Mouse (Mus musculus) embryo, embryonic 10 days (tissue): ENCODE measurements around the gene Rbbp8nl.
"Not testable (repeated sequence)": the region's sequence is repeated elsewhere in the genome, so short reads cannot be mapped to it uniquely, and the experiment has no call there.

Experiments used
- DNase-seq: peaks from one replicate; pipeline ENCODE4 v3.0.0-alpha.2; 2015; ENCODE audit warnings: low spot score

Gene Rbbp8nl

DNA sequence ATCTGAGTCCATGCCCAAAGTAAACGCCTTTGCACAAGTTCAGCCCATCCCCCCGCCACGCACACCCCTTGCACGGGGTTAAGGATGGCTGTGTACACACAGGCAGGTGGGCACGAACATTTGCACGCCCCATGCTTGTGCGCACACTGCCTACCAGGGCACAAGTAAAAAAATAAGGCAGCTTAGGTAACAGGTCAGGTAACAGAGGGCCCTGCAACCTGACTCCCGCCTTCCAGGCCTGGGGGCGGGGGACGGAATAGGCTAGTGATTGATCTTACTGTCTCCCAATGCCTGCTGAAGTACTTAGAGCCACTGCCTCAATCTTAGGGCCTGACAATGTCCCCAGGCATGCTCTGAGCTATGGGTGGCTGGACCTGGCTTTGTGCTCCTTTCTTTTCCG is 713 bp downstream of the Rbbp8nl start:
- DNase-seq, result peak; percentile 49

DNA sequence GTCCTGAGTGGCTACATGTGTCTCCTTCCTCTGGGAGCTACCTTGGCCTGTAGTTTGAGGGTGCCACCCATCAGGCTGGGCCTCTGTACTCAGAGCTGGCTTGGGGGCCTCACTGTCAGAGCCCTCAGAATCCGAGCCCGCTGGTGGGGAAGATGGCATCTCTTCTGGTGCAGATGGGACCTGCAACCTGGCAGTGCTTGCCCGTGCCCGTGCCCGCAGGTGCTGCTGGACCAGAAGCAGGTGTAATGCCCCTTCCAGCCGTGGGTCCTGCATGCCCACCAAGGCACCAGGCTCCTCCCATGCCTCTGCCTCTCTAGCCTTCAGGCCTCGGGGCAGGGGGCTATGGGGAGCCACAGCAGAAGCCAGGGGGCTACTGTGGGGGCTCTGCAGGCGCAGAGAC is 10.4 kb downstream of the Rbbp8nl start:
- DNase-seq, result no peak

DNA sequence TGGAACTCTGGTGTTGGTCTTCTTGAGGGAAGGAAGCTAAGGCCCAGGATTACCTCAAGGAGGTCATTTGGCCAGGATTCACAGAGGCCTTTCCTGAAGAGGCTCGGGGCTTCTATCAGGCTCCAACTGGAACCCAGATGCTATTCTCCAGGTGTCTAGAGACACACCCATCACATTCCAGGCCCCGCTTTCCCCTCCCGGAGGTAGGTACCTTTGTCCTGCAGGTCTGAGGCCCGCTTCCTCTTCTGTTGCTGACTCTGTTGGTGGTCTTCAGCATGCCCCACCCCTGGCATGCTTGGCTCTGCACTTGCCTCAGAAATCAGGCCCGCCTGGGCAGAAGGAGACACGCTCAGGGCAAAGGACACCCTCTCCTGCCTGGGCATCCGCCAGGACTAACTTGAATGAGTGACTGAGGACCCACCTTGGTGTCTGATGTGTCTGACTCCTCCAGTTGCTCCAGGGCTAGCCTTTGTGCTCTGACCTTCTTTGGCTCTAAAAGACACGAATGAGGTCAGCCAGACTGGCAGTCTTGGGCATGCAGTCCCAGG is 11.8 kb downstream of the Rbbp8nl start:
- no peak for DNase-seq

DNA sequence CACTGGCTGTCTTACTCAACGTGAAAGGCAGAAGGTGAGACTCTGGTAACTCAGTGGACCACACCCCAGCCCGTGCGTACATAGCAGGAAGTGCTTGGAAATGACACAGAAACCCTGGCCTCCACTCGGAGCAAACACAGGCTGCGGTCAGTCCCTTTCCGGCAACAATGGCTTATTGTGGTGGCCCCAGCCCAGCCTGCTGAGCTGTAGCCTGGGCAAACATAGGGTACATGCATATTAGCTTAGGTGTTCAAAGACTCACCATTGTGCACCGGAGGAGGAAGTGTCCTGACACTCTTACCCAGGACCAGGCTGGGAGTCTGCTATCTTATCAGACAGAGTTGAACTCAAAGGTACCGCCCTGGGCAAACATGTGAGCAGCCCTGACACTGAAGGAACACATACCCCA is 12.8 kb downstream of the Rbbp8nl start:
- no peak for DNase-seq

DNA sequence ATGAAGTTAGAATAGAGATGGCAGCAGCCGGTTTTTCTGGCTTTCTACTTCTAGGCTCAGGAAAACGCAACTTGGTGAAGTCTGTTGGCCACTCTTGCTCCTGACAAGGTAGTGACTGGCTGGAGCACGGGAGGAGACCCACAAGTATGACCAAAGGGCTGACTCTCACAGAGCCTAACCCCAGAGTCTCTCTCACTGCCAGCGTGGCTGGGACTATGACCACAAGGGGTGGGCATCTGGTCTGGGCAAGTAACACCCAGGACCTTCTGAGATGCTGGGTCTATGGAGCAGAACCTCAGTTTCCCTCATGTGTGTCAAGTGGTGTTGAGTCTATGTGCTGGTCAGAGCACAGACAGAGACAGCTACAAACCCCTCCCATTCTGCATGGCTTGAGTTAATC is 13.3 kb downstream of the Rbbp8nl start:
- no peak for DNase-seq

DNA sequence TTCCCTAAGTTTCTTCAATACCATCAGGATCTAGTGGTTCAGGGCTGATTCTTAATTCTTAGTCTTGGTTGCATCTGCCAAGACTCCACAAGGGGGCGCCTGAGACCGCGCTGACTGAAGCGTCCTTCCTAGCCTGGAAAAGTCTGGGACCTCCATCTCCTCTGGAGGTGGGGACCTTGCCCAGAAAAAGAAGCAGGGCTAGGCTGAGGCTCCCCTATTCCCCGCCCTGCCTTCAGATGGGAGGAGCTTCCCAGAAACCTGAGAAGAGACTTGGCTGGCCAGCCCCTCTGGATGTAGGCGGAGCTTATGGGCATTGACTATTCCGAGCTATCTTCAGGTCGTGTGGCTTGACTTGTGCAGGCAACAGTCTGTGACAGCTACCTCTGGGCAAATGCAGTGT is 13.8 kb downstream of the Rbbp8nl start:
- peak; percentile 92 for DNase-seq

DNA sequence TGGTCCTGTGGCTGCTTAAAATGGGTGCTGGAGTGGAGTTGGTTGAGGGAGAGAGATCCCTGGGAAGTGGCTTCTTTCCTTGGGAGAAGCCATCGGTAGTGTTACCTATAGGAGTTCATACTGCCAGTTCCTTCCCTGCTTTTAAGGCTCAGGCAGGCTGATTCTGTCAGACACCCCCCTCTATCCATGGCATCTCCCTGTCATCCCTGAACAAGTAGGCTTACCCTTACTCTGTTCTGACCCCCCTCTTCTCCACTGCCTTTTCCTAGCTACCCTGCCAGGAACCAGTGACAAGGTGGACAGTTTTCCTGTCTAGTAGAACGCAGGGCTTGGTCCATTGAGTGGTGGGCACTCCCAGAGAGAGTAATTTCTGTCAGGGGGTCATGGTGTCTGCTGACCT is 15.2 kb downstream of the Rbbp8nl start:
- DNase-seq, result no peak

DNA sequence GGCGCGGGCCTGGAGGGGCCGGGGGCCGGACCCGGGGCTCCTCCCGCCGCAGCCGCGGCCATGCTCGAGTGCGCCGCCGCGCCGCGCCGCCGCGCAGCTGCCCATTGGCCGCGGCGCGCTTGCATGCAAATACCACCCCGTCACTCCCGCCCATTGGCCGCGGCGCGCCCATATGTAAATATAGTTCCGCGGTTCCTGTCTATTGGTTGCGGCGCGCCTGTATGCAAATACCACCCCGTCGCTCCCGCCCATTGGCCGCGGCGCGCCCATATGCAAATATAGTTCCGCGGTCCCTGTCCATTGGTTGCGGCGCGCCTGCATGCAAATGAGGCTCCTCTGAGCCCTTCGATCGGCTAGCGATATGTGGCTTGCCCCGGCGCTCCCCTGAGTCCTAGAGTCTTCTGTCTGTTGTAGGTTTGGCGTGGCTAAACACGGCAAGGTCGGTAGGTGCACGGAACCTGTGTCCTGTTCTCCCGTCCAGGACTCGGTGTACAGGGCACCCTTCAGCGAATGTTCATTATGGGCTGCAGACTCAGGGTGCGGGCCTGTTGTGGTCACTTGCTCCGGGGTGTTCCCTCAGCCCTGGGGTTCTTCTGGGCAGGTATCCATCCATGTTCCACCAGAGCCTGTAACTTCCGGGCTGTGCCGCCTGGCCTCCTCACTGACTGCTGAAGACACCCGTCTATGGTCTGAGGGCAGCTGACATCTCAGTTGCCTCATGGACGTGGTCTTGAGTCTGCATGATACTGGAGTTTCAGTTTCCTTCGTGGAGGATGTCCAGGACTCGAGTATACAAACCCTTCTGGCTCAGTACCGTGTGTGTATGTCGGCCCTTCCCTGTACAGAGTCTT is 16.1 kb downstream of the Rbbp8nl start, which contains the start of gene Cables2:
Cables2 (minus strand) TSS at position 103 of the 851 bp plus-strand sequence.
- peak; percentile 98 for DNase-seq

DNA sequence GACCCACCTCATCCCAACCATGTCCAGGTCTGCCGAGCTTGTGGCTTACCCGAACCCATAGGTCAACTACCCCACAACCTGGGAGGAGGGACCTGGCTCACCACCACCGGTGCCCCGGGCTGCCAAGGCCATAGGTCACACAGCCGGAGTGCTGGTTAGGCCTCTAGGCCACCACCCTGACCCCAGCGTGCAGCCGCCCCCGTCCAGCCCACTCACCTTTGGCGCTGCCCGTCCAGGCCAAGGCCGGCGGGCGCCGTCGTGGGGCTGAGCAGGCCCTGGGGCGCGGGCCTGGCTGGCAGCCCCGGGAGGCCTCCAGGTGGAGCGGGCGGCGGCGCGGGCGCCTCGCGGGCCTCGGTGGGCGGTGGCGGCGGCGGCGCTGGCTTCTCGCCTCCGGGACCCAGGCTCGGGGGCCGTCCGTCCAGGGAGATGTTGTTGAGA is 16.8 kb downstream of the Rbbp8nl start:
- no peak for DNase-seq

DNA sequence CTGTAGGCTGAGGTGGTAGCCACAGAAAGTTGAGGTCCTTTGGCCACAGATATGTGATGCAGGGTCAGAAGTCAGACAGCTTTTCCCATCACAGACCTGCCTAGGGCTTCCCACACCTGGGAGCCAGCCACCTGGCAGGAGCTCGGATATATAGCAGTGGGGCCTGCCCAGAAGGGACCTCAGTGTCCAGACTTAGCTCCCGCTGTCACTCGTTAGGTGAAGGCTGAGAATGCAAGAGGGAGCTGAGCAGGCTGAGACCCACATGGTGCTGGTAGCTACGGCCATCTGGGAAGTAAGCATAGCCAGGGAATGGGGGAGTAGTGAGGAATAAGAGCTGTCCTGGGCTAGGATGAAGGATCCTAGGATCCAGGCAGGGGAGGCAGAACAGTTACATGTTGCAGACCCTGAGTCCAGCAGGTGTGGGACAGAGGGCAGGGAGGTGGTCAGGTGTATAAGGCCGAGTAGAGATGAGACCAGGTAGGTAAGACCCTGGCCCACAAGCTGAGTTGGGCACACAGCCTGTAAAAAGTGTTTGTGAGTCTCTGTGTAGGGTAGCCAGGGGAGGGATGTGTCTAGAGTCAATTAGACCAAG is 17.8 kb downstream of the Rbbp8nl start:
- DNase-seq, result no peak

DNA sequence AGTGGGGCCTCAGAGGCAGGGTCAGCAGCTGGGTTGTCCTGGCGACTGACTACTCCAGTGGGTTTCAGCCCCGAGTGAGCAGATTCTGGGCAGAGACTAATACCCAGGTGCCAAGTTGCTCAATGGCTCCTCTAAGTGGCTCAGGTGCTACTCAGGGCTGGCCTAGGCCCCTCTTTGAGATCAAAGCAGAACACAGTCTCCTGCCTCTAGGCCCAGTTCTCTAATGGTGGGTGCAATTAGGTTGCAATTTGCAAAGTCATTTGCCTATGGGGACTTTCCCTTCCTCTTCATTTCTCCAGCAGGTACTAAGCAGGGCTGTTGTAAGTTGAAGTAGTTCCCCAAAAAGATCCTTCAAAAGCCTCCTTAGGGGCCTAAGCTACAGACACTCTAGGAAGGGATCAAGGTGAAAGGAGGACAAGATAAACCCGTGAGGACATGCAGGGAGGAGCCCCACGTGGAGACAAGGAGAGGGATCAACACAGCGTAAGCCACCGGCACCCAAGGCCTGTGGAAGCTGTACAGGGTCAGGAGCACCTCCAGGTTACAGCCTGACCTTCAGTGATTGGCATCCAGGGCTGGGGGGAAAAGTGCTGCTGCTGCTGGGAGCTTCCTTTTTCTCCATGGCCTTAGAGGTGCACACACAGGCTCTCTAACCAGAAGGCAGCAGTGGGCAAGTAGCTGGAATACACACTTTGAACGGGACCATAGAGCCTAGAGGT is 19.0 kb downstream of the Rbbp8nl start:
- DNase-seq, result no peak

DNA sequence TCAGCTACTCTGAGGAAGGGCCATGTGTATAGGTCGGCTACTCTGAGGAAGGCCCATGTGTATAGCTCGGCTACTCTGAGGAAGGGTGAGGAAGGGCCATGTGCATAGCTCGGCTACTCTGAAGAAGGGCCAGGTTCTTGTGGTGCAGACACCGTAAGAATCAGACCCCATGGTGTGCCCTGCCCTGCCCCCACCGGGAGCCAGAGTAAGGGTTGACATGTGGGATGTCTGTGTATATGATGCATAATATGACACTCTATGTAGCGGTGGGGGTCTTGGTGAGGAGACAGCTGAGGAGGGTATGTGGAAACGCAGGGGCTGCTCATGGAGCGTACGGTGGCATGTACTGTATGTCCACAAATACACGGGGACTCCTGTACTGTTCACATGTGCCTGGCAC is 20.4 kb downstream of the Rbbp8nl start:
- no peak for DNase-seq

DNA sequence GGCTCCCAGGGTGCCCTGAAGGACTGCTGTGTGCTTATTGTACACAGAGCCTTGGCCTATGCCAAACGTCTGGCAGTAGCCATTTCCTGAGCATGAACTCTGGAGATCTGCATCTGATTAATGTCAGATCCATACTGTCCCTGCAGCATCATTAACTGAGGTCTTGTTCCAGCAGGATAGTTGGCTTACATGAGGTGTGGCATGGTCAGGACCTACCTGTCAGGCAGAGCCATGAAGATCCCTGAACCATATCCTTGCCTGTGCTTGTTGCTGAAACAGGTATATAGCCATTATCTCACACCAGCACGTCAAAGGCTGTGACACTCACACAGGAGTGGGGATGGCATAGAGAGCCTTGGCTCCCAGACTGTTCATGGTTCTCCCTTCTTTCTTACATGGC is 21.7 kb downstream of the Rbbp8nl start:
- DNase-seq, result no peak

DNA sequence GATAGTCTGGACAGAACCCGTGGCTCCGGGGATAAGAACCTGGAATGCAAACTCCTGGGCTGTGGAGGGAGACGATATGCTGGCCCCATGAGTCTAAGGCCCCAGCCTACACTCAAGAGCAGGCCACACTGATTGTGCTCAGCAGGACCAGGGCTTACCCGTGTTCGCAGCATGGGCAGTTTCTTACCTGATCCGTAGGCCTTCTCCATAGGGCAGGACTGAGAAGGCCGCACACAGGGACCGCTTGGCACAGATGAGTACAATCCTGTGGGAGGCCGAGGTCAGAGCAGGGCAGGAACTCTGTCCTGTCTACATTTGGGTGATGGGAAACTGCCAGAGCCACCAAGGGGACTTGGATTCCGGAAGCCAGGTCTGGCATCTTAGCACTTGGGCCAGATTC is 26.8 kb downstream of the Rbbp8nl start:
- no peak for DNase-seq

DNA sequence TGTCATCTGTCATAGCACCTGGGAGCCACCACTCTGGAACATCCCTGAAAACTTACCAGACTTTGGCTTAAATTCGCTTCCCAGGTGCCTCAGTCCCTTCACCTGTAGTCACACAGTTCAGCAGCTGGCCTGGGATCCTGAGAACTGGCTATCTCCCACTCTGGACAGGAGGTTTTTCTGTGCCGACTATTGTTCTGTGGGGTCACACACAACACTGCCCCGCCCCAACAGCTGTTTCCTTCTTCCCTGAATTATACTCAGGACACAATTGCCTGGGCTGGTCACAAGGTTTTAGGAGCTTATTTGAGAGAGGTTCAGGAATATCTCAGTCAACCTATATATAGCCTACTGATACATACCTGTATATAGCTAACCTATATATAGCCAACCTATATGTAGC is 27.2 kb downstream of the Rbbp8nl start:
- DNase-seq, result no peak

DNA sequence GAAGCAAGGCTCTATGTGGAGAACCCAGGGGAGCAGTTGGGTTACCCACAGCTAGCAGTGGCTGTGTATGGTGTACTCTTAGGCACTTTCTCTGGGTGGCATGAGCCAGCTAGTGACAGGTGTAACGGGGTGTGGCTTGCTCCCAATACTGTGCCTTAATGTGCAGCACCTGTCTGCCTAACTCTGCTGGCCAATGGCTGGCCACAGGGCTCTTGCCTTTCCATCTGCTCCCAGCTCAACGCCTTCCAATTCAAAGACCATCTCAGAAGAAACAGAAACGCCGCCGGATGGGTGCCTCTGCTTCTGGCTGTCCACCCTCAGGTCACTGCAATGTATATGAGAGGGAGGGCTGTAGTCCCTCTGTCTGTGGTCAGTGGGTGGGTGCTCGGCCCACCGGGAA is 27.8 kb downstream of the Rbbp8nl start:
- no peak for DNase-seq

DNA sequence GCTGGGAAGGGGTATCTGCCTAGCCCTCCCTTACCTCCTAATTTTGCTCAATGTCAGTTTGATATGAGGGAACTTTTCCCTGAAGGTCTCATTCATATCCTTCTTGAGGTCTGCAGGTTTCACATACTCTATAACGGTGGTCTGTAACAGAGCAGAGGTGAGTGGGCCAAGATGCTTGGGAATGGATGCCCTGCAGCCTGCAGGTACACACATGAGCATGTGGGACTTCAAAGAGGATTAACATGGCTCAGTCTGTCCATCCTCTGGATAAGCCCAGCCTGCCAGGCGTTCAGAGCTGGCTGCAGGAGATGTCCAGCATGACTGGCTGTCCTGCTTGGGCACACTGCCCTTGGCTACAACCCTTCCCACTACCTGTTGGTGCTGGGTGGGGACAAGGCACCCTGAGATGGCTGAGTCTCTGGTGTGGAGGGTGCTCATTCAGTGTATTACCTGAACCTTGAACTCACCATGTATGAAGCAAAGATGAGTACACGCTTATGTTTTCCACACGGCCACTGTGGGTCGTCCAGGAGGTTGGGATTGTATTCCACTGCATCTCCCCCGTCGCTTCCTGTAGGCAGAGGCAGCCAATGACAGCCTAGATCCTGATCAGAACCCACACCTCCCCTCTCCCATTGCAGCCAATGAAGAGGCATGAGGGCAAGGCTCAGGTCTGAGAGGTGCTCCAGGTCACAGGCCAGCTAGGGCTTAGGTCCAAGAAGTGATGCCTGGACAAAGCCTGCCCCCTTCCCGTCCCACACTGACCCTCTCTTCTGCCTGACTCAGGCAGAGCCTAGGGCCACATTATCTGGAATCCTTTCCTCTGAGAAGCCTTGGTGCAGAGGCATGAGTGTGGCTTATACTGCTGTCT is 28.8 kb downstream of the Rbbp8nl start:
- no peak for DNase-seq

DNA sequence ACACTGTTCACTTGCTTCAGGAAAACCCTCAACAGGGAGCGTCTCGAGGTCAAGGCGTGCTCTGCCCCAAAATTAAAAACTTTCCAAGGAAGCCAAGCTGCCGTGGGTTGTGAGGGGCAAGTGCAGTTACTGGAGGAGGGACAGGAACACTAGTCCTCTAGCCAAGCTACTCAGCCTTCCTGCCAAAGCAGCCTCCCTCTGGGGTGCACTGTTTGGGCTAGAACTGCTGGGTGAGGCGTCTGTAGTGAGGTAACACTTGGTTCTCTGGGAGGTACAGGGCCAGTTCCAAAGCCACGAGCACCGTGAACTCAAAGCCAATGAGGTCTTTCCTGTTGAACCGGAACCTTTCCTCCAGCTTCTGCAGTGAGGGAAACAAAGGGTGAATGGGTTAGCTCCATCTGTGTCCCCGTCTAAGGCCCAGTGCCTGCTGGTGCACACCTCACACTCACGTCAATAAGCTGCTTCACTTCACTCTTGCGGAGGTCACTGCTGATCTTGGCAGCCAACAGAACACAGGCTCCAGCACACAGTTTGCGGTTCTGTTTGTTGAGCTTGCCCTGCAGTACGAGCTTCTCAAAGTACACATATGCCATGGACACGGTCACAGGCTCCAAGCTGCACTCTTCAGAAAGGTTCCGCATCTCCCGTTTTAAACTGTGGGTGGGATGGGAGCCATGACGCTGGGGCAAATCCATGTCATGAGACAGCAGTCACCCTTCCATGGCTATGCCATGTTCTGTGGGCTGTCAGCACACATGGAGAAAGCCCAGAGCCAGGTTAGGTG is 29.7 kb downstream of the Rbbp8nl start:
- not testable (repeated sequence) for DNase-seq

DNA sequence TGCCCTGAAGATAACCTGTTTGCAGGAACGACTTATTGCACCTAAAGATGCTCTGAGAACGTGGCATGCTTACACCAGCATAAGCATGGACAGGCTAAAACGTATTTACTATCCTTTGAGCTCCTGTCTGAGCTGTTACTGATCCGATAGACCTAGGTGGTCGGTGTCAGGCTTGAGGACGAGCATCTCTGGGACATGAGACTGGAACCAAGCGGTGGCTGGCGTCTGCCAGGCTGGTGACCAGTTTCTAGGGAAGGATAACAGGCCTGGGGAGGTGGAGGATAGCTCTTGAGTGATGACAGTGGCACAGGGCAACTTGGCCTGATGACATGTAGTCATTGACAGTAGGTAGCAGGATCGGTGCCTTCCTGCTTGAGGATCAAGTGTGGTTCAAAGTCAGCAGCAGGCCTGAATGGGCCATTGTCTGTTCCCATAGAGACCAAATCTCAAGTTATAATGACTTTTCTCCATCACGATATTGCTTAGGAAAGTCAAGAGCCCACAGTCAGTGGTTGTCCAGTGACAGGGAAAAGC is 30.7 kb downstream of the Rbbp8nl start:
- DNase-seq, result not testable (repeated sequence)
